Mouse (Mus musculus): ENCODE results near the gene Pitx1.

Gene Pitx1

GRCm38 (mm10) chr13:55836142-55836625 is at the start of gene Pitx1:
Gene Pitx1, minus strand, starts transcription at chr13:55836192.
- in situ Hi-C loops (cut with MboI; ENCODE audit: unreplicated experiment in 2 of 2): no loop called here

DNA sequence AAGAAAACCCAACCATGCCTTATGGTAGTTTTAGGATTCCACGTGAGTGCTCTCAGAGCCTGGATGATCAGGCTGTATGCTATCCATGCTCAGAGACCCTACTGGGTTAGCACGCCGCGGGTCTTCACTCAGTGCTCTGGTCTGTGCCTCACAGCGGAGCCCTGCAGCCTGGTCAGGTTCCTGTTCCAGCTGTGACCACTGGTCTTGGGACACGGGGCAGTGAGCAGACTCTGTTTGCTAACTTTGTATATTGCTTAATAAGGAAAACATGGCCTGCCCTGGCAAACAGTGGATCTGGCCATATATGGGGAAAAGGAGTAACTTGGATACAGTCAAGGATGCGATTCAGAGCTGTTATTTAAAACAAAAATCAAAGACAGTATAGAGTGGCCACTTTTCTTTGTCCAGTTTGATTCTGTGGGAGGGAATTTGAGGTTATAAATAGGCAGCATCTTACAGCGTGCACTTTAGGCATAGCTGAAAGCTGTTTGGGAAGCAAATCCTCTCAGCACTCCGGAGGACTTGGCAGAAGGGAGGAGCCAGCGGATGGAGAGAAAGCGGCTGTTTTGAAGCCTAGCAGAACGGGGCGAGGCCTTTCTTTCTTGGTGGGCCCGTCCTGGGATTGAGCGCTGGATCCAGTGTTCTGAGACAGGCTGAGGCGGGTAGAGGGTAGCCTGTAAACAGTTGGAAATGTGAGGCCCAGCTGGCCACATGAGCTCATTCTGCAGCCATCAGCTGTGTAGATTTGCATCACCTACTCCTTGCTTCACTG is 45.6 kb upstream of the Pitx1 start:
- in situ Hi-C loops (cut with MboI; ENCODE audit: unreplicated experiment in 2 of 2): no loop called here

- in situ Hi-C loops (cut with MboI; ENCODE audit: unreplicated experiment in 2 of 2): loop anchor here in 1 of 2 experiments (10.0 kb wide), 1 partner anchor 56 kb away; no protein-coding TSS in a partner anchor
Observed at GRCm38 (mm10) chr13:55878353-55878752, 42.4 kb upstream of the Pitx1 start.

DNA sequence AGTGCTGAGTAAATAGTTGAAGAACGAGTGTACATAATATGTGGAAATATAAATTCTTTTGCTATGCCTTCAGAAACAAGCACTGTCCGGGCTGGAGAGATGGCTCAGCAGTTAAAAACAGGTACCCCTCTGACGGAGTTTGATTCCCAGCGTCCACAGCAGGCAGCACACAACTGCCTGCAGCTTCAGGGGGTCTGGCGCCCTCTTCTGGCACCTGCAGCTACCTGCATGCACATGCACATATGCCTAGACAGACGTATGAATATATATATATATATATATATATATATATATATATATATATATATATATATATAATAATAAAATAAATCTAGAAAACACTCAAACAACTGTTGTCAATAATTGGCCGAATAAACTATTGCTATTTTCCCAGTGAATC is 35.4 kb upstream of the Pitx1 start:
- in situ Hi-C loops (cut with MboI; ENCODE audit: unreplicated experiment in 2 of 2): loop anchor here in 1 of 2 experiments (10.0 kb wide), 1 partner anchor 63 kb away; no protein-coding TSS in a partner anchor

- in situ Hi-C loops (cut with MboI; ENCODE audit: unreplicated experiment in 2 of 2): loop anchor here in 1 of 2 experiments (10.0 kb wide), 1 partner anchor 65 kb away; no protein-coding TSS in a partner anchor
Observed at GRCm38 (mm10) chr13:55870001-55870400, 34.0 kb upstream of the Pitx1 start.

DNA sequence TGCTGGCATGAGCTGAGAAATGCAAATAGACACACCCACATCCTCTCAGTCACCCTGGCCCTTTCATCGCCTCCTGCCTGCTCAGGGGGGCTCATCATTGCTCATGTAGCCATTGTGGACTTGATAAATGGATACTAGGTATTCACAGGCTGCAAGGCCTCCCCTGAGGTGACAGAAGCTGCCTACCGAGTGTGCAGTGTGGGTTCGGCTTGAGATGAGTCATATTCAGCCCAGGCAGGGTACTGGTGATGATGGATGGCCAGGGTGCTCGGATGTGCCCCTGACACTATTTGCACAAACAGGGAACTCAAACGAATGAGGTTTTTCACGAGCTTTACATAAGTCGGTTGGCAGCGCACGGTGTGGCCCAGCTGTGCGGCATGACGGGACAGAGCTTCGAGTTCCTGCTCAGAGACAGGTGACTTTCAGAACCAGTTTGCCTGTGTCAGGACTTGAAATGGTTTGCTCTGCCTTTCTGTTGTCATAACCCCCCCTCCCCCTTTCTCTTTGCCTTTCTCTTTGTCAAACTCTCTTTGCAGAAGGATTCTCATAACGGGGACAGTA is 31.6 kb upstream of the Pitx1 start:
- in situ Hi-C loops (cut with MboI; ENCODE audit: unreplicated experiment in 2 of 2): no loop called here

DNA sequence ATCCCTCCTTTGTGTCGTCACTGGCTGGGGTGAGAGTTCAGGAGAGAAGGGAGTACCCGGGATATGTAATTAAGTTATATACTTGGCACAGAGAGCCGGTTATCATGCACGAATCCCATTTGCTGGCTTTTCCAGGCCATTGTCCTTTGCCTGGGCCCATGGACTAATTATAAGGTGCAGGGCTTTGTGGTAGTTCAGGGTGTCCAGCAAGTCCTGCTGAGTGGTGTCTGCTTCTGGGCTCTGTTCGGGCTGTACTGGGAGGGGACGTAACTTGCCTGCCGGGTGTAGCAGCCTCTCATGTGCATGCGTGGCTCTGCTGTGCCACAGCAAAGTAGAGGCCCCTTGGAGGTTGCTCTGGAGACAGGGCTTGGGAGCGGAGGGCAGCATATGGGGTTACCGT is 24.5 kb upstream of the Pitx1 start:
- in situ Hi-C loops (cut with MboI; ENCODE audit: unreplicated experiment in 2 of 2): no loop called here

DNA sequence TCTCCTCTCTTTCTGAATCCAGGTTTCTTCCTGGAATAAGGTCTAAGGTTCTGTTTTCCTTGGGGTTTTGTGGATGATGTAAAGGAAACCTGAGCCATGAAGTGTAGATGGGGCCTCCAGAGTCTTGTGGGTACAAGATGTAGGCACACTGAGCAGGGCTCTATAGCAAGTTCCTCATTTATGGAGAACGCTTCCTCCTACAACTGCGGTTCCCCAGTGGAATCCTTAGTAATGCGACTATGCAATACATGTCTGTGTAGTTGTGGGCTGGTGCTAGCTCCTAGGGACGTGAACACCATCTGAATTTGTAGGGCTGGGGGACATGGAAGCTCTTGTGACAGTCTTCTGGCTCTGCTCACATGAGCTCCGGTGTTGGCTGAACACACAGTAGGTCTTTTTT is 22.5 kb upstream of the Pitx1 start:
- in situ Hi-C loops (cut with MboI; ENCODE audit: unreplicated experiment in 2 of 2): no loop called here

GRCm38 (mm10) chr13:55855793-55856192 is 19.8 kb upstream of the Pitx1 start:
- in situ Hi-C loops (cut with MboI; ENCODE audit: unreplicated experiment in 2 of 2): no loop called here

DNA sequence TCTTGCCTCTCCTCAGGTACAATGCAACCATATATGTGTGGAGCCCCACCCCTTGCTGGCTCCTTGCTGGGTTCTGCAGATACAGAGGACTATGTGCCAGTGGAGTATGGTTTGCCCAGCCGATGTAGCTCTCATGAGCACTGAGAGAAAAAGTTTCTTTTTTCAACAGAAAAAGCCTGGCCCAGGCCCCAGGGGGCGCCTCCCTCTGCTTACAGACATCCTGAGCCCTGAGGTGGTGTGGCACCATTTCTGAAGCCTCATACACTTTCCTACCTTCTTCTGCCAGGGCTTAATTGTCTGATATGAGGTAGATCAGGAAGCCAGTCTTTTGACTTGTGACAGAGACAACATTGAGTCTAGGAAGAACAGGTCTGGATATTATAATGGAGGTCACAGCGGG is 16.2 kb upstream of the Pitx1 start:
- in situ Hi-C loops (cut with MboI; ENCODE audit: unreplicated experiment in 2 of 2): no loop called here

GRCm38 (mm10) chr13:55850726-55851125 is 14.7 kb upstream of the Pitx1 start:
- in situ Hi-C loops (cut with MboI; ENCODE audit: unreplicated experiment in 2 of 2): no loop called here

DNA sequence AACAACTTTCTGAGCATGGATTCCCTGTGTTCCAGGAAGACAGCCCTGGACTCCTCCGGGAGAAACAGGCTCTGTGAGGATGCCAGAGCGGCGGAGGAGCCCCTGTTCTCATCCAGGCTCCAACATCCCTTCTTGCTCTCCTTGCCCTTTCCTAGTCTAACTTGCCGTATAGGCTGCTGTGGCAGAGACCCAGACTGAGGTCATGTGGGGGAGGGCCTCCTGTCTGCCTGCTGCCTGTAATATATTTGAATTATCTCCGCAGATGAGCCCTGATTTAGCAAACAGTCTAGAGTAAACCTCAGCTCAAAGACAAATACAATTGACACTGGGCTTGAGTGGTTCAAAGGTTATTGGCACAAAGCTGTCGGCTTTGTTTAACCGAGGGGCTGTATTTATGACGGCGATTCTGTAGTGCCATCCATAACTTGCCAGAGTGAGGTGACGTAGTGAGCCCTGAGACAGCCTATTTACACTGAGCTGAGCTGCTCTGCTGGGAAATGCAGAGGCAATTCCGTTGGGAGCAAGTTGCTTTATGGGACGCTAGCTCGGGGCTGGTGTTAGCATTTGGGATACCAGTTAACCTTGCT is 12.7 kb upstream of the Pitx1 start:
- in situ Hi-C loops (cut with MboI; ENCODE audit: unreplicated experiment in 2 of 2): loop anchor here (10.0 kb wide), 1 partner anchor 116 kb away; no protein-coding TSS in a partner anchor

DNA sequence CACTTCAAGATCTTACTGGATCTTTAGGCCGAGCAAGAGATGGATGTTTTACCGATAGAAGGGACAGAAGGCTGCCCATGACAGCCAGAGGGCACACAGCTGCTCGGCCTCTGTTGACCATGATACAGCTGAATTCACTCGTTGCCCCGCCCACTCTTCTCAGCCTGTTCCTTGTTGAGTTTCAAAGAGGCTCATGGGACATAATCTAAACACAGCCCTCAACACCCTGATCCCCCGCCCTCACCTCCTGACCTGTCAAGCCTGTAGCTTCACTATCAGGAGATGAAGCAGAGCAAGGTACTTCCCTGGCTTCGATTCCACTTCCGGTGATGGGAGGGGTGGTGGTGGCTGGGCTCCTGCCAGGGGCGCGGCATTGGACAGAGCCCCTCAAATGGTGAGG is 11.8 kb upstream of the Pitx1 start:
- in situ Hi-C loops (cut with MboI; ENCODE audit: unreplicated experiment in 2 of 2): loop anchor here (10.0 kb wide), 1 partner anchor 117 kb away; no protein-coding TSS in a partner anchor

DNA sequence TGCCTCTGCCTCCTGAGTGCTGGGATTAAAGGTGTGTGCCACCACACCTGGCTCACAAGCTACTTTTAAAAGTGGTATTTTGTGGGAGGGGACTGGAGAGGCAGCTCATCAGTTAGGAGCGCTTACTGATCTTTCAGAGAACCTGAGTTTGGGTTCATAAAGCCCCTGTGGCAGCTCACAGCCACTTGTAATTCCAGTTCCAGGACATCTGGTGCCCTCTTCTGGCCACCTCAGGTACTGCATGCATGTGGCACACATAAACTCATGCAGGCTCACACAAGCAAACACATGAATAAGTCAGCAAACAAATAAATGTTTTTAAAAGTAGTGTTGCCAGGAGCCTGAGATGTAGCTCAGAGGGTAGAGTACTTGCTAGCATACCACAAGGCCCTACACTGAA is 7.7 kb upstream of the Pitx1 start:
- in situ Hi-C loops (cut with MboI; ENCODE audit: unreplicated experiment in 2 of 2): loop anchor here (10.0 kb wide), 1 partner anchor 121 kb away; no protein-coding TSS in a partner anchor

DNA sequence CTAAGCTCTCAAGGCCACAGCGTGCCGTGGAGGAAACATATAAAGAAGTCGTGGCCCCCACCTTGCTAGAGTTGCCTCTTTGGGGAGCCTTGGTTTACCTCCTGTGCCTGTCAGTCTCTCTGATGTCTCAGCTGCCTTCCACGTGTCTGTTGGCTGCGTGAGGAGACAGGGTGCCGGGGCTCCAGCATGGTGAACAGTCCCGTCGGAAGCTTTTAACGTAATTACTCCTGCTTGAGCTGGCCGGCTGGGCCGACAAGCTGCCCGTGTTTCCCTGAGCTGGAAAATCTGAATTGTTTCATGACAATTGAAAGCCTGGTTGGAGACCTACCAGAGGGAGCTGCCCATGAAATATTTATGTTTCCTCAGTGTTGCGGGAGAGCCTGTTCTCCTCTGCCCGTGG is 4.2 kb upstream of the Pitx1 start:
- in situ Hi-C loops (cut with MboI; ENCODE audit: unreplicated experiment in 2 of 2): loop anchor here (10.0 kb wide), 1 partner anchor 125 kb away; no protein-coding TSS in a partner anchor

GRCm38 (mm10) chr13:55836786-55837780 is 1.1 kb upstream of the Pitx1 start:
- in situ Hi-C loops (cut with MboI; ENCODE audit: unreplicated experiment in 2 of 2): no loop called here

GRCm38 (mm10) chr13:55835548-55836097 is 369 bp downstream of the Pitx1 start:
- in situ Hi-C loops (cut with MboI; ENCODE audit: unreplicated experiment in 2 of 2): no loop called here

DNA sequence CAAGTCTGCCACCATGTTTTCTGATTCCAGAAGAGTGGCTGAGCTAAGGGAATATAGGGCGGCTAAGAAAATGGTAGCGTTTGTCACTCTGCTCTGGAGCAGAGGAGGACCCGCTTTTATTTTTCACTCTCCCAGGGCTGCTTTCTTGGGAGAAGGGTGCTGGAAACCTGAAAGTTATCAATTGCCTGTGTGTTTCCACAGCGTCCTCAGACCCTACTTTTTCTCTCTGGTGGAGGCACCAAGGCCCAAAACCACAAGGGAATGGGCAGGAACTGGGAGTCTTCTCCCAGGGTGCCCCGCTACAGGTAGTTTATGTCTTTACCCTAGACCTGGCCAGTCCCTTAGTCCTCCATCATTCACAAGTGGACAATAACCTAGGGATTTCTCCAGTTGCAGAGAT is 1.3 kb downstream of the Pitx1 start:
- in situ Hi-C loops (cut with MboI; ENCODE audit: unreplicated experiment in 2 of 2): no loop called here

- in situ Hi-C loops (cut with MboI; ENCODE audit: unreplicated experiment in 2 of 2): no loop called here
Observed at GRCm38 (mm10) chr13:55833921-55834320, 2.1 kb downstream of the Pitx1 start.

DNA sequence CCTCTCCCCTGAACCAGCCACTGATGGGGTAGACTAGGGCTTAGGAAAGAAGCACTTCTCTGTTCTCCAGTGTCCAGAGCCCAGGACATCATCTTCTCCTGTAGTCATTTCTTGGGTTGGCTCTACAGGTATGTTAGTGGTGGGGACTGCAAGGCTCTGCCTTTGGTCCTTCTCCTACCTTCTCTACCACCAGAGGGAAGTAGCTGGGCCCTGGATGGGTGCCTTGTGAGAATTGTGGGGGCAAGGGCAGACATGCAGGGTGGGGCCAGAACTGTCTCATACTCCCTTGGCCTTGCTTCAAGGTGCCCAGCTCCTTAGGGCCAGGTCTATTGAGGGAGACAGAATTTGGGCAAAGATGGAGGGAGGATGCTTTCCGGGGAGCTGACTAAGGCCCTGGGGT is 3.4 kb downstream of the Pitx1 start:
- in situ Hi-C loops (cut with MboI; ENCODE audit: unreplicated experiment in 2 of 2): no loop called here
